Mouse (Mus musculus) intestine, postnatal 0 days (tissue): Measurements from ENCODE around the gene Lum. TPM values are rescaled to one million over a fixed set of nuclear protein-coding genes. Genes with fewer than 3 reads are reported as not detected.

Experiments used
- ATAC-seq: fragments of 200-750 bp; cut with Nextera tagmentation; 2 replicates; pipeline ENCODE4 v1.8.0; 2017; ENCODE audit warnings: mild to moderate bottlenecking, moderate TSS enrichment, moderate library complexity
- H3K27ac ChIP-seq: fragments of 300-500 bp; sonication (generic); 2 replicates; pipeline ENCODE4 v1.5.1; 2014; ENCODE audit warnings: mild to moderate bottlenecking, low read depth, low read length, moderate library complexity
- H3K27me3 ChIP-seq: fragments of 300-500 bp; sonication (generic); replicated peaks from 2 replicates; pipeline ENCODE4 v1.6.1; 2014; ENCODE audit warnings: low read length, mixed read lengths; ENCODE audit not compliant: control insufficient read depth, insufficient read depth
- H3K36me3 ChIP-seq: fragments of 300-500 bp; sonication (generic); 2 replicates; pipeline ENCODE4 v1.6.1; 2014; ENCODE audit warnings: mild to moderate bottlenecking, moderate library complexity; ENCODE audit not compliant: control insufficient read depth, insufficient read depth
- H3K4me1 ChIP-seq: fragments of 300-500 bp; sonication (generic); replicated peaks from 2 replicates; pipeline ENCODE4 v1.6.1; 2014; ENCODE audit warnings: antibody characterized with exemption, low read length, mixed read lengths; ENCODE audit not compliant: control insufficient read depth, insufficient read depth
- H3K4me2 ChIP-seq: fragments of 300-500 bp; sonication (generic); replicated peaks from 2 replicates; pipeline ENCODE4 v1.6.1; 2014; ENCODE audit warnings: low read depth, mild to moderate bottlenecking, moderate library complexity
- H3K4me3 ChIP-seq: fragments of 300-500 bp; sonication (generic); 2 replicates; pipeline ENCODE4 v1.5.1; 2014; ENCODE audit warnings: low read depth, low read length
- H3K9ac ChIP-seq: fragments of 300-500 bp; sonication (generic); 2 replicates; pipeline ENCODE4 v1.6.1; 2014; ENCODE audit warnings: mild to moderate bottlenecking, low read depth, low read length
- H3K9me3 ChIP-seq: fragments of 300-500 bp; sonication (generic); 2 replicates; pipeline ENCODE4 v1.6.1; 2016; ENCODE audit warnings: mixed run types; ENCODE audit not compliant: control insufficient read depth
- CTCF ChIP-seq: sonication (generic); IDR thresholded peaks from 2 replicates; pipeline ENCODE4 v1.5.1; 2016; ENCODE audit warnings: low read depth, mild to moderate bottlenecking, control low read depth, antibody characterized with exemption, moderate library complexity
- WGBS: fragments of 180-500 bp; shearing (Covaris S2); extraction: QIAGEN DNeasy Blood & Tissue Kit; methylation state at CpG from one replicate; pipeline ENCODE4 v1.1.7; 2014; 5-methylcytosine and 5-hydroxymethylcytosine counted together
- polyA plus RNA-seq: library from polyadenylated mRNA; unstranded; fragments of >200 nt; fragmentation: Nextera tagmentation; extraction: Ambion mirVana; gene quantifications from 2 replicates; pipeline ENCODE4 v1.2.1, GENCODE M21; 2015

Lum gene
- polyA plus RNA-seq, result 108 and 111 TPM in 2 replicates

GRCm38 (mm10) chr10:97564957-97565856, at the start of gene Lum:
Gene Lum (plus strand): TSS chr10:97565128.
- Histone ChIP-seq H3K4me3 (0 out of 2 replicates have a peak within 1 kb of the TSS, but pooled peaks have one; percentile 5), H3K9ac (no peak within 1 kb of the TSS), H3K36me3 (no peaks in the 10 kb centered on the region), H3K4me2 (peak within 1 kb of the TSS; percentile 38), H3K9me3 (no peaks in the 10 kb centered on the region), H3K27ac (peak within 1 kb of the TSS; percentile 35; the same call in 1 of the 2 replicates), H3K27me3 (no peaks in the 10 kb centered on the region), H3K4me1 (no peaks in the 10 kb centered on the region)
- no peak for TF ChIP-seq CTCF
- ATAC-seq, result no peak
- 55% methylated on average over 10 of the region's 10 CpGs for WGBS

GRCm38 (mm10) chr10:97523366-97523765, 41.6 kb upstream of the Lum start:
- H3K4me1 ChIP-seq, result no peaks in the 10 kb centered on the region
- no peaks in the 10 kb centered on the region for H3K9me3 ChIP-seq
- no peak overlapping the region for H3K4me2 ChIP-seq
- no peak for TF ChIP-seq CTCF
- ATAC-seq, result no peak
- H3K9ac ChIP-seq, result no peak overlapping the region
- no peaks in the 10 kb centered on the region for H3K36me3 ChIP-seq
- no peaks in the 10 kb centered on the region for H3K27me3 ChIP-seq
- no peak overlapping the region for H3K27ac ChIP-seq
- H3K4me3 ChIP-seq, result no peak overlapping the region
- WGBS, result 66% methylated on average over 3 of the region's 3 CpGs

GRCm38 (mm10) chr10:97535697-97536096, 29.2 kb upstream of the Lum start:
- no peak for TF ChIP-seq CTCF
- Histone ChIP-seq H3K4me2 (no peak overlapping the region), H3K27ac (0 out of 2 replicates have a peak overlapping the region, but pooled peaks have one; percentile 17), H3K9me3 (no peaks in the 10 kb centered on the region), H3K9ac (no peak overlapping the region), H3K36me3 (no peaks in the 10 kb centered on the region), H3K27me3 (no peaks in the 10 kb centered on the region), H3K4me3 (no peak overlapping the region), H3K4me1 (no peaks in the 10 kb centered on the region)
- ATAC-seq, result no peak
- WGBS, result 65% methylated on average over 4 of the region's 4 CpGs

GRCm38 (mm10) chr10:97536921-97537320, 28.0 kb upstream of the Lum start:
- Histone ChIP-seq H3K36me3 (no peaks in the 10 kb centered on the region), H3K27ac (no peak overlapping the region), H3K9me3 (no peaks in the 10 kb centered on the region), H3K27me3 (no peaks in the 10 kb centered on the region), H3K4me2 (no peak overlapping the region), H3K9ac (no peak overlapping the region), H3K4me1 (no peaks in the 10 kb centered on the region), H3K4me3 (no peak overlapping the region)
- WGBS, result 60% methylated on average over 2 of the region's 2 CpGs
- ATAC-seq, result no peak
- no peak for TF ChIP-seq CTCF

- Histone ChIP-seq H3K4me2 (no peak overlapping the region), H3K9ac (no peak overlapping the region), H3K36me3 (no peaks in the 10 kb centered on the region), H3K4me3 (no peak overlapping the region), H3K9me3 (no peaks in the 10 kb centered on the region), H3K4me1 (no peaks in the 10 kb centered on the region), H3K27me3 (no peaks in the 10 kb centered on the region), H3K27ac (no peak overlapping the region; the same call in 1 of the 2 replicates)
- no peak for TF ChIP-seq CTCF
- no peak for ATAC-seq
- WGBS, result 71% methylated on average over 4 of the region's 4 CpGs
Observed at GRCm38 (mm10) chr10:97538202-97538601, 26.7 kb upstream of the Lum start.

GRCm38 (mm10) chr10:97547740-97548139, 17.2 kb upstream of the Lum start:
- Histone ChIP-seq H3K9ac (no peak overlapping the region), H3K4me3 (no peak overlapping the region), H3K27ac (no peak overlapping the region), H3K4me1 (no peaks in the 10 kb centered on the region), H3K9me3 (no peaks in the 10 kb centered on the region), H3K36me3 (no peaks in the 10 kb centered on the region), H3K4me2 (no peak overlapping the region), H3K27me3 (no peaks in the 10 kb centered on the region)
- no peak for TF ChIP-seq CTCF
- ATAC-seq, result no peak
- WGBS, result 34% methylated on average over 1 of the region's 1 CpGs
